Mouse (Mus musculus) NIH3T3 (cell line): Measurements from ENCODE around the gene Nnat.

Experiments
- DNase-seq: peaks from one replicate; pipeline ENCODE4 v3.0.0-alpha.2; 2012; ENCODE audit warnings: low read depth

Nnat gene

GRCm38 (mm10) chr2:157605025-157605675 lies 45.3 kb downstream of the Nnat start:
- peak; percentile 78 for DNase-seq

GRCm38 (mm10) chr2:157607542-157608236 lies 47.8 kb downstream of the Nnat start:
- DNase-seq, result no peak

GRCm38 (mm10) chr2:157611735-157612134 lies 51.9 kb downstream of the Nnat start:
- DNase-seq, result no peak
